Mouse (Mus musculus) limb, embryonic 13.5 days (tissue): ENCODE results near the gene Fam120c. TPM values are rescaled to one million over a fixed set of nuclear protein-coding genes. Genes with fewer than 3 reads are reported as not detected.
"Not testable (repeated sequence)": the region's sequence is repeated elsewhere in the genome, so short reads cannot be mapped to it uniquely, and the experiment has no call there.

ENCODE experiments used
- ATAC-seq: fragments of 200-750 bp; cut with Nextera tagmentation; 2 replicates; pipeline ENCODE4 v1.8.0; 2017; ENCODE audit warnings: low read depth, moderate number of reproducible peaks, moderate TSS enrichment; ENCODE audit not compliant: low FRiP score
- H3K27ac ChIP-seq: fragments of 300-500 bp; sonication (generic); 2 replicates; pipeline ENCODE4 v1.5.1; 2015; ENCODE audit warnings: inconsistent platforms, mild to moderate bottlenecking, moderate library complexity
- H3K27me3 ChIP-seq: fragments of 300-500 bp; sonication (generic); 2 replicates; pipeline ENCODE4 v1.6.1; 2015; ENCODE audit warnings: mild to moderate bottlenecking, inconsistent platforms
- H3K36me3 ChIP-seq: fragments of 300-500 bp; sonication (generic); 2 replicates; pipeline ENCODE4 v1.6.1; 2015; ENCODE audit warnings: inconsistent platforms, mild to moderate bottlenecking, moderate library complexity
- H3K4me1 ChIP-seq: fragments of 300-500 bp; sonication (generic); 2 replicates; pipeline ENCODE4 v1.6.1; 2015; ENCODE audit warnings: inconsistent platforms
- H3K4me2 ChIP-seq: fragments of 300-500 bp; sonication (generic); replicated peaks from 2 replicates; pipeline ENCODE4 v1.6.1; 2015; ENCODE audit warnings: inconsistent platforms, mild to moderate bottlenecking, moderate library complexity
- H3K4me3 ChIP-seq: fragments of 300-500 bp; sonication (generic); 2 replicates; pipeline ENCODE4 v1.5.1; 2015; ENCODE audit warnings: moderate library complexity, mild to moderate bottlenecking, inconsistent platforms
- H3K9ac ChIP-seq: fragments of 300-500 bp; sonication (generic); 2 replicates; pipeline ENCODE4 v1.6.1; 2015; ENCODE audit warnings: mild to moderate bottlenecking, inconsistent platforms
- H3K9me3 ChIP-seq: fragments of 300-500 bp; sonication (generic); 2 replicates; pipeline ENCODE4 v1.6.1; 2016; ENCODE audit warnings: inconsistent platforms
- WGBS: fragments of 180-500 bp; shearing (Covaris S2); methylation state at CpG from one replicate; pipeline ENCODE4 v1.1.7; 2015; 5-methylcytosine and 5-hydroxymethylcytosine counted together
- polyA plus RNA-seq: library from polyadenylated mRNA; unstranded; fragments of >200 nt; fragmentation: Nextera tagmentation; extraction: Ambion mirVana; gene quantifications from 2 replicates; pipeline ENCODE4 v1.2.1, GENCODE M21; 2015

Gene Fam120c
- polyA plus RNA-seq, 1 experiment from 2014 or later = 4.4 TPM

GRCm38 (mm10) chrX:151444189-151444588 lies 100.2 kb downstream of the Fam120c start:
- H3K27ac ChIP-seq = no peak overlapping the region
- no peaks in the 10 kb centered on the region for H3K4me1 ChIP-seq
- no peaks in the 10 kb centered on the region for H3K27me3 ChIP-seq
- no peaks in the 10 kb centered on the region for H3K9me3 ChIP-seq
- no peaks in the 10 kb centered on the region for H3K36me3 ChIP-seq
- no peak overlapping the region for H3K4me3 ChIP-seq
- WGBS = 100% methylated on average over 1 of the region's 1 CpGs
- ATAC-seq = no peak
- no peak overlapping the region for H3K9ac ChIP-seq
- H3K4me2 ChIP-seq = no peak overlapping the region

DNA sequence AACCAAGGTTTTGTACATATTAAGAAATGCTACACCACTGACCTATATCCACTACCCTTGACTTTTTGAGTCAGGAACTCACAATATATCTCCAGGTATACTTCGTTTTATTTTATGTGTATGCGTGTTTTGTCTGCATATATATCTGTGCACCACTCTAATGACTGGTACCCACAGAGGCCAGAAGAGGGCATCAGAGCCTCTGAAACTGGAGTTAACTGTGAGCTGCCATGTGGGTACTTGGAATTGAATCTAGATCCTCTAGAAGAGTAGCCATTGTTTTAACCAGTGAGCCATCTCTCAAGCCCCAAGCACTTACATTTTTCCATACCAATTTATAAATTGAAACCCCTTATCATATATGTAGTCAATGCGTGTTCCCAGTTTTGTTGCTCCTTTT lies 144.2 kb downstream of the Fam120c start:
- H3K4me3 ChIP-seq = no peak overlapping the region
- 83% methylated on average over 3 of the region's 3 CpGs for WGBS
- H3K27me3 ChIP-seq = no peaks in the 10 kb centered on the region
- H3K4me2 ChIP-seq = no peak overlapping the region
- no peak for ATAC-seq
- H3K27ac ChIP-seq = no peak overlapping the region
- H3K36me3 ChIP-seq = no peaks in the 10 kb centered on the region
- H3K9me3 ChIP-seq = no peaks in the 10 kb centered on the region
- no peaks in the 10 kb centered on the region for H3K4me1 ChIP-seq
- H3K9ac ChIP-seq = no peak overlapping the region

- not testable (repeated sequence) for H3K27ac ChIP-seq, H3K4me3 ChIP-seq, H3K4me2 ChIP-seq, ATAC-seq, H3K27me3 ChIP-seq, H3K9me3 ChIP-seq, H3K36me3 ChIP-seq, H3K9ac ChIP-seq, H3K4me1 ChIP-seq
- WGBS = 86% methylated on average over 4 of the region's 4 CpGs
Observed at GRCm38 (mm10) chrX:151493269-151493668, 149.3 kb downstream of the Fam120c start.

- no peaks in the 10 kb centered on the region; the same call in 1 of the 2 replicates for H3K27me3 ChIP-seq
- no peaks in the 10 kb centered on the region for H3K36me3 ChIP-seq
- no peak overlapping the region for H3K4me2 ChIP-seq
- no peaks in the 10 kb centered on the region for H3K9me3 ChIP-seq
- no peak for ATAC-seq
- 89% methylated on average over 1 of the region's 1 CpGs for WGBS
- H3K9ac ChIP-seq = no peak overlapping the region
- no peak overlapping the region for H3K4me3 ChIP-seq
- no peak overlapping the region for H3K27ac ChIP-seq
- no peaks in the 10 kb centered on the region for H3K4me1 ChIP-seq
Observed at GRCm38 (mm10) chrX:151496596-151496995, 152.6 kb downstream of the Fam120c start.

DNA sequence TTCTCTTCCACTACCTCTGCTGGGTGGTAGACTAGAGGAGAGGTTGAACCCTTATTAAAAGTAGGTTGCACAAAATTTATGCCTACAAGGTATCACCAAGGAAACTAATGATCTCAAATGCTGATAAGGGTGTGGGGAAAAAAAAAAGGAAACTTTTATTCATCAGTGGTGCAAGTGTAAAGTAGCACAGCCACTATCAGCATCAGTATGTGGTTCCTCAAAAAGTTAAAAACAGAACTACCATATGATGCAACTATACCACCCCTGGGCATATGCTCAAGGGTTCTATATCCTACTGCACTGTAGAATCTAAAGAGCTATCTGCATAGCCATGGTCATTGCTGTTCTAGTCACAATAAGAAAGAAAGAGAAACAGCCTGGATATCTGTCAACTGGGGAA lies 164.6 kb downstream of the Fam120c start:
- H3K4me1 ChIP-seq = no peaks in the 10 kb centered on the region
- no peak overlapping the region for H3K27ac ChIP-seq
- no peaks in the 10 kb centered on the region for H3K36me3 ChIP-seq
- no peak overlapping the region for H3K4me3 ChIP-seq
- H3K4me2 ChIP-seq = no peak overlapping the region
- 0 out of 2 replicates have a peak, but pooled peaks cover 3% of the 10 kb centered on the region for H3K27me3 ChIP-seq
- H3K9me3 ChIP-seq = no peaks in the 10 kb centered on the region
- H3K9ac ChIP-seq = no peak overlapping the region
- no peak for ATAC-seq

GRCm38 (mm10) chrX:151509906-151510305 lies 165.9 kb downstream of the Fam120c start:
- Histone ChIP-seq H3K9ac (no peak overlapping the region), H3K27ac (no peak overlapping the region), H3K4me2 (no peak overlapping the region), H3K27me3 (peaks cover 3% of the 10 kb centered on the region; the same call in 1 of the 2 replicates), H3K4me1 (no peaks in the 10 kb centered on the region), H3K36me3 (no peaks in the 10 kb centered on the region), H3K4me3 (no peak overlapping the region), H3K9me3 (no peaks in the 10 kb centered on the region)
- 90% methylated on average over 1 of the region's 1 CpGs for WGBS
- no peak for ATAC-seq

- H3K4me1 ChIP-seq = no peaks in the 10 kb centered on the region
- no peak for ATAC-seq
- H3K9ac ChIP-seq = no peak overlapping the region
- peaks cover 3% of the 10 kb centered on the region; the same call in 1 of the 2 replicates for H3K27me3 ChIP-seq
- H3K27ac ChIP-seq = no peak overlapping the region
- no peak overlapping the region for H3K4me2 ChIP-seq
- H3K4me3 ChIP-seq = no peak overlapping the region
- 74% methylated on average over 3 of the region's 3 CpGs for WGBS
- no peaks in the 10 kb centered on the region for H3K9me3 ChIP-seq
- no peaks in the 10 kb centered on the region for H3K36me3 ChIP-seq
Observed at GRCm38 (mm10) chrX:151513066-151513465, 169.1 kb downstream of the Fam120c start.

DNA sequence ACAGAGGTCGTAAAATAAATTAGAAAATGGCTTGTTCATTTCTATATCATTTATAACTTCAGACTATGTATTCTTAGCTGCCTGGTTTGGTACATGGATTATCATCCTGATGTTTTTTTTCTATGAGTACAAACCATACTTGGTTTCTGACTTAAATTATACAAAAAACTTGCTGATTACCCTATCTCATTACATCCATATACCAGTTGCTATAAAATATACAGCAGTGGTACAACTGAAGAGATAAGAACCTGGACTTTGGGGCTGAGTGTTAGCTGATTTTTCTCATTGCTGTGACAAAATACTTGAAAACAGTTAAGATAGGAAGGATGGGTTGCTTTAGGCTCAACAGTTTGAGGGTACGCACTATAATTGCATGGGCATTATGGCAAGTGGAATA lies 169.7 kb downstream of the Fam120c start:
- Histone ChIP-seq H3K4me1 (no peaks in the 10 kb centered on the region), H3K9me3 (no peaks in the 10 kb centered on the region), H3K9ac (no peak overlapping the region), H3K27me3 (peaks cover 3% of the 10 kb centered on the region; the same call in 1 of the 2 replicates), H3K27ac (no peak overlapping the region), H3K36me3 (no peaks in the 10 kb centered on the region), H3K4me2 (no peak overlapping the region), H3K4me3 (no peak overlapping the region)
- 95% methylated on average over 2 of the region's 2 CpGs for WGBS
- no peak for ATAC-seq

- Histone ChIP-seq H3K9ac (no peak overlapping the region), H3K4me1 (0 out of 2 replicates have a peak, but pooled peaks cover 5% of the 10 kb centered on the region), H3K4me2 (no peak overlapping the region), H3K27me3 (peaks cover 18% of the 10 kb centered on the region), H3K9me3 (no peaks in the 10 kb centered on the region), H3K4me3 (no peak overlapping the region), H3K27ac (no peak overlapping the region), H3K36me3 (no peaks in the 10 kb centered on the region)
- ATAC-seq = no peak
- WGBS = 70% methylated on average over 1 of the region's 1 CpGs
Observed at GRCm38 (mm10) chrX:151518181-151518580, 174.2 kb downstream of the Fam120c start.

- 0 out of 2 replicates have a peak, but pooled peaks cover 5% of the 10 kb centered on the region for H3K4me1 ChIP-seq
- H3K27me3 ChIP-seq = peaks cover 18% of the 10 kb centered on the region
- H3K9me3 ChIP-seq = no peaks in the 10 kb centered on the region
- 22% methylated on average over 17 of the region's 17 CpGs for WGBS
- no peak for ATAC-seq
- no peaks in the 10 kb centered on the region for H3K36me3 ChIP-seq
- H3K27ac ChIP-seq = peak overlapping the region; percentile 77
- peak overlapping the region; percentile 51 for H3K4me2 ChIP-seq
- peak overlapping the region; percentile 56 for H3K4me3 ChIP-seq
- peak overlapping the region; percentile 63 for H3K9ac ChIP-seq
Observed at GRCm38 (mm10) chrX:151520127-151520457, 176.1 kb downstream of the Fam120c start.

GRCm38 (mm10) chrX:151520458-151521322 lies 176.7 kb downstream of the Fam120c start, which contains the start of gene Phf8:
Gene Phf8 (plus strand): TSS chrX:151520672.
- 22% methylated on average over 60 of the region's 68 CpGs for WGBS

More at GRCm38 (mm10) chrX:151520458-151521322, 176.7 kb downstream of the Fam120c start, which contains the start of gene Phf8:
- peaks cover 18% of the 10 kb centered on the region for H3K27me3 ChIP-seq
- 0 out of 2 replicates have a peak, but pooled peaks cover 5% of the 10 kb centered on the region for H3K4me1 ChIP-seq
- peak within 1 kb of the TSS; percentile 68 for H3K4me2 ChIP-seq
- H3K36me3 ChIP-seq = no peaks in the 10 kb centered on the region
- H3K27ac ChIP-seq = peak within 1 kb of the TSS; percentile 97
- no peaks in the 10 kb centered on the region for H3K9me3 ChIP-seq
- H3K9ac ChIP-seq = peak within 1 kb of the TSS; percentile 69
- H3K4me3 ChIP-seq = peak within 1 kb of the TSS; percentile 56
- ATAC-seq = peak; percentile 96
